Mouse (Mus musculus): ENCODE measurements at regions not wholly inside any gene's neighbourhood (a gene's known extent, or its start where the extent isn't known, plus 50 kb on each side); places are given as distances from the start of the nearest gene placed in this dataset.

GRCm38 (mm10) chr13:99097606-99098545, 86.7 kb upstream of the Zfp366 start:
- DNase-seq (ENCODE audit: low read depth, low spot score): no peak

- DNase-seq (ENCODE audit: low read depth, low spot score): no peak
Measured at GRCm38 (mm10) chr13:99096837-99097236, 87.8 kb upstream of the Zfp366 start.

- no peak for DNase-seq (ENCODE audit: low read depth, low spot score)
Measured at GRCm38 (mm10) chr13:99095006-99095405, 89.6 kb upstream of the Zfp366 start.

- no peak for DNase-seq (ENCODE audit: low read depth, low spot score)
Measured at GRCm38 (mm10) chr13:99094221-99094620, 90.4 kb upstream of the Zfp366 start.

DNA sequence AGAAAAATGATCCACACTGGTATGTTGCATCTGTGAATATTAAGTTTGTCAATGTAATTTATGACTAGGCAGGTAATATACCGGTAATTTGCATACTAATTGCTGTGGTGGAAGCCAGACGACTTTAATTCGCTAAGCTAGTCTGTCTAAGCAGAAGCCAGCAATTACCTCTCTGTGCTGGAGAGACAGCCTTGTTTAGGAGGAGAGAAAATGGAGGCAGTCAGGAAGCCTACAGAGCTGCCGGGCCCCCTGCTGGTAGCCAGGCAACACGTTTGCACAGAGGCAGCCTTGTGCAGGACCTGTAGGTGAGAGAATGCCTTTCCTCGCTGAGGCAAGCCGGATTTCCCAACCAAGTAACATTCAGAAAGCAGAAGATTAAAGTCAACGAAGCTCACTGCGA, 91.4 kb upstream of the Zfp366 start:
- peak; percentile 33 for DNase-seq (ENCODE audit: low read depth, low spot score)

- DNase-seq (ENCODE audit: low read depth, low spot score): no peak
Measured at GRCm38 (mm10) chr13:99092279-99092930, 92.2 kb upstream of the Zfp366 start.

DNA sequence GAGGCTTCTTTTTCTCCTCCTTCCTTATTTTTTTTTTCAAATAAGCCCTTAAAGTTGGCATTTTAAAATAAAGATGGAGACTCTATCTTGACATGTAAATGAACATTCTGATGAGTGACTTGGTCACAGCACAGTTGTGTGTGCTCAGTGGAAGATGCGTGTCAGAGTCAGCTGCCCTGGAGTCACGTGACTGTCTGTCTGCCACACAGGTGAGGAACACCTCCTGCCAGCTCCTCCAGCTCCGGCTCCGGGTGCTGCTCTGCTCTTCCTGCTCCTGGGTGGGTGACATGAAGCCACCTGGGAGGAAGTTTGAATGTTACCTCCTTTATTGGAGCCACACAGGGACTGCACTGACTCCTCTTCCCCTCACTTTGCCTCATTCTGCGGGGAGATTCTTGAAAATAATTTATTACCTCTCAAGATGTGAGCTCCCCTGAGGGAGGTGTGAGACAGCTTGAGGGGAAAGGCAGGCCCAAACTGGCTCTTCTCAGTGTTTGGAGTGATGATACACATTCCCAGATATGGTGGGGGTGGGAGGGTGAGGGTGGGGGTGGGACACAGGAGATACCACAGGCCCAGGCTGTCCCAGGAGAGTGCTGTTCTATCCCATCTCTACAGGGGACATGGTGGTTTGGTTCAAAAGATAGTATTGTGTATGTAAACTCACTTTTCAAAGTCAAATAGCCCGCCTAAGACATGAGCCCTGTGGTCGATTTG, 92.9 kb upstream of the Zfp366 start:
- DNase-seq (ENCODE audit: low read depth, low spot score): no peak

DNA sequence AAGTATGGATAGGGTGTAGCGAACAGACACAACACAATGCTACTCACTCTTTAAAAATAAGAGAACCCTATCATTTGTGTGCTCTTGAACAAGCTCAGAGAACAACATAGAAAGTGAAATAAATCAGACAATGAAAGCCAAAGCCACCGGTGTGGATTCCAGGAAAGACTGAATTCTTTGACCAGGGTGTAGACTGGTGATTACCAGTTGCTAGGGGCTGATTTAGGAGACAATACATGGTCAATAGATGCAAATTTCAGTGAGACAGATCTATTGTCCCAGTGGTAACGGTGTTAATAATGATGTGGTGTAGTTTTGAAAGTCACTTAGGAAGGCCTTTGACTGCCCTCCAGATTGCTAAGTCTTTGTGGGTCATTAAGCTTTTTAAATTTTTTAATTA, 94.3 kb upstream of the Zfp366 start:
- DNase-seq (ENCODE audit: low read depth, low spot score): no peak

DNA sequence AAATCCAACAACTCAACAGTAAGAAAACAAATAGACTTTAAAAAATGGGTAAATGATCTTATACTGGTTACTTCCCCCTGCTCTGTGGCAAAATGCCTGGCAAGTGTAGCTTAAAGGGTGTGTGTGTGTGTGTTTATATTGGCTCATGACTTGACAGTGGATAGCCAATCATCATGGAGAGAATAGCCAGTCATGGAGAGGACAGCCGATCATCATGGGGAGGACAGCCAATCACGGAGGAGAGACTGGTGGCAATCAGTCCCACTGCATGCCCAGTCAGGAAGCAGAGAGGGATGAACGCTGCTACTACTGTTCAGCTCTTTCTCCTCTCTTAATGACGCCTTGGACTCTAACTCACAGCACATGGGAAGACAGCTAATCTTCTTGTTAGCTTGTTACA, 96.3 kb upstream of the Zfp366 start:
- no peak for DNase-seq (ENCODE audit: low read depth, low spot score)

DNA sequence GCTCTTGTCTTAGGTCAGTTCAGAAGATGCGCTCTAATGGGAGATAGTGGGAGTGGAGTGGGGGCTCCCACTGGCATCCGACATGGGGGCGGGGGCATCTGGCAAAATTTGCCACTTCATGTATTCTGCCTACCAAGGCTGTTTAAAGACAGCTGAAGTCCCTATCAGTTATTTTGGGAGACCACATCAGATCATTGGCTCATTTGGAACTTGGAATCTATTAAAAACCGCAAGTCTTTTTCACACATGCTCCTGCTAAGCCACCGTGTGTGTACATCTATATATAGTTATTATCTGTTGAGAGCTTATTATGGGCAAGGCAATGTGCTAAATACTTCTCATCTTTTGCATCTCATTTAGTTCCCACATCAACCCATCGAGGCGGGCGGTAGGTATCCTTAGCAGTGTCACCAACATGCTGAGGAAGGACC, 95.0 kb upstream of the 1700024P04Rik start:
- no peak for DNase-seq (ENCODE audit: low read depth, low spot score)

- no peak for DNase-seq (ENCODE audit: low read depth, low spot score)
Measured at GRCm38 (mm10) chr13:99078643-99079042, 94.3 kb upstream of the 1700024P04Rik start.

DNA sequence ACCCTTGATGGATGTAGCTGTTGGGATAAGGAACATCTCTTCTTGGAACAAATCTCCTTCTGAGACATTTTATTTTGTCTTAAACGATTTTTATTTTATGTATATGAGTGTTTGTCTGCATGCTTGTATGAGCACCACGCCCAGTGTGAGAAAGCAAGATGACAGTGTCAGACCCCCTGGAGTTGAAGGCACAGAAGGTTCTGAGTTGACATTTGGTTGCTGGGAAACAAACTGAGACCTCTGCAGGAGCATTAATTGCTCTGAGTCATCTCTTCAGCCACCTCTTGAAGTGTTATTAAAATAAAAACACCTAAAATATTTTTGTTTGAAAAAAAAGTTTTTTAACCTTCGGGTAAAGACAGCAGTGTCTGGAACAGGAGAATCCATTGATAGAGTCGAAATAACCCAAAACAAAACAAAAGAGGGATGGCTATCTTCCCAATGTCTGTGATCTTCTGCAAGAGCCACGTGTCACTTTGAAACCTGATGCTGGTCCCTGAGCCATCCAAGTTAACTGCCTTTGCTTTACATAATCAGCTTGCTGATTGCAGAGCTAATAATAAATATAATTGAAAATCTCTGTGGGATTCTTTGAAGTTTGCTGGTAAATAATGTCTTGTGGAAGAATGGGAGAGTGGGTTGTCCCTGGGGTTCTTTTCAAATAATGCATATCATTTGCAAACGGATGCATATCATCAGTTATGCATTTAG, 92.8 kb upstream of the 1700024P04Rik start:
- no peak for DNase-seq (ENCODE audit: low read depth, low spot score)

GRCm38 (mm10) chr13:99075467-99075866, 91.1 kb upstream of the 1700024P04Rik start:
- DNase-seq (ENCODE audit: low read depth, low spot score): no peak

DNA sequence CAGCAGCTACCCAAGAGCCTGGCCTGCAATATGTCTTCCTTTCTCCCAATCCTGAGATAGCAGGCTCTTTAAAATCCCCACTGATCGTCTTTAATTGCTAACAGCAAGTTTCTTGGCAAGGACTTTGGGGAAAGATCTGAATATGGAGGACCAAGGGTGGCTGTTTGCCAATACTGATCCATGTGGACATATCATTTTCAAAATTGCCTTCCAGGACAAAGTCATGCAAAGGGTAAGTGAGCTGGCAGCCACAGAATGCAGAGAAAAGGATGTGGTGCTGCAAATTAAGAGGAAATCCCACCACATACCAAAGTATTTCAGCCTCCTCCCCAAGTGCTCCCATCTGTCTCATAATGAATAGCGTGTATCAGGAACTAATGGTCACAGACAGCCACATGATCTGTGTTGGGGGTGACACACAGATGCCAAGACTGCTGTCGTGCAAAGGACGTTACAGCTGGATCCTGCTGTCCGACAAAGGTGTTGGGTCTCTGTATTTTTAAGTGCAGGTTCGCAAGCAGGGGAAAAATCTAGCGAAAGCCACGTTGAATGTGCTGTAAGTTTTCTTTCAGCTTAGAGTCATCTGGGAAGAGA, 87.6 kb upstream of the 1700024P04Rik start:
- no peak for DNase-seq (ENCODE audit: low read depth, low spot score)

DNA sequence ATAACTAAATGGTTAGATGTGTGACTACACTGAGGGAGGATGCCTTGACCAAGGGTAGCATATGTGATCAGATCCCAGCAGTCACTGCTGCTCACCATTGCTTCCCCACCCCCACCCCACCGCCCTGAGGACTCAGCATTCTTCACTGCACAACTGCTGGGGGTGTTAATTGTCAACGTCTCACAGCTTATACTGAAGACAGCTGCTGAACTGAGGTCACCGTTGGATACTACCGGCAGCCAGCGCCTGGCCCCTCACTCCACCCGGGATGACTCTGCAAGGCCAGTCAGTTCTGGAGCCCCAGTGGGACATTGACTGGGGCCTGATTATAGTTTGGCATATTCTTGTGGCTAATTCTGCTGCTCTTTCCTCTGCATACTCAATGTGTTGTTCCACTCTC, 87.0 kb upstream of the 1700024P04Rik start:
- DNase-seq (ENCODE audit: low read depth, low spot score): no peak

DNA sequence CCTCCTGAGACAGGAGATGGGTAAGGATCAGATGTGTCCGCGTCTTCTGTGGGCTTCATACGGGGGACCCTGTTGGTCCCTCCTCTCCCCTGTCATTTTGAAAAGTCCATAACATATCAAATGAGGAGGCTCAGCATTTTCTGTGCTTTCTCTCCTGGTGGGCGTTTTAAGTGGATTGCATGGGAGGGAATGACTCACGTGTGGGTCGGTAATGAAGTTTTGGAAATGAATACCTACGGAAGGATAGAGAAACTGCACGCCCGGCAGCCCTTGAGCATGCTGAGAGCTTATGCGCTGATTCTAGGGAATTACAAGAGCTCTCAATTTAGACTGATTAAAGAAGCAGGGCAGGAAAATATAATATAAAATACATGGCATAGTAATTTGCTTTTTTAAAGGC, 85.4 kb upstream of the 1700024P04Rik start:
- DNase-seq (ENCODE audit: low read depth, low spot score): no peak

DNA sequence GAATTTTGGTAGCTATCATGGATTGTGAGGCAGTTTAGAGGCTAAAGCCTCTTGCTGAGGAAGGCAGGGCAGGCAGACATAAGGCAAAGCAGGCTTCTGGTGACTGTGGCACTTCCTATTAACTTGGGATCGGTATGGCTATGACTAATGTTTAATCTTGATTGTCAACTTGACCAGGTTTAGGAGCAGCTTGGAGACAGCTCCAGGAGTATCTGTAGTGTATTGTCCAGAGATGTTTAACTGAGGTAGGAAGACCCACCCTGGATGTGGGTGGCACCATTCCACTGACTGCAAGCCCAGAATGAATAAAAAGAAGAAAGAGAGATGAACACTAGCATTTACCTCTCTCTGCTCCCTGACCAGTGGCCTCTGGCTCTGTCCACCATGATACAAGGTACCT, 83.1 kb upstream of the 1700024P04Rik start:
- DNase-seq (ENCODE audit: low read depth, low spot score): no peak

GRCm38 (mm10) chr13:99063431-99063830, 79.1 kb upstream of the 1700024P04Rik start:
- no peak for DNase-seq (ENCODE audit: low read depth, low spot score)

GRCm38 (mm10) chr13:99062936-99063335, 78.6 kb upstream of the 1700024P04Rik start:
- no peak for DNase-seq (ENCODE audit: low read depth, low spot score)

DNA sequence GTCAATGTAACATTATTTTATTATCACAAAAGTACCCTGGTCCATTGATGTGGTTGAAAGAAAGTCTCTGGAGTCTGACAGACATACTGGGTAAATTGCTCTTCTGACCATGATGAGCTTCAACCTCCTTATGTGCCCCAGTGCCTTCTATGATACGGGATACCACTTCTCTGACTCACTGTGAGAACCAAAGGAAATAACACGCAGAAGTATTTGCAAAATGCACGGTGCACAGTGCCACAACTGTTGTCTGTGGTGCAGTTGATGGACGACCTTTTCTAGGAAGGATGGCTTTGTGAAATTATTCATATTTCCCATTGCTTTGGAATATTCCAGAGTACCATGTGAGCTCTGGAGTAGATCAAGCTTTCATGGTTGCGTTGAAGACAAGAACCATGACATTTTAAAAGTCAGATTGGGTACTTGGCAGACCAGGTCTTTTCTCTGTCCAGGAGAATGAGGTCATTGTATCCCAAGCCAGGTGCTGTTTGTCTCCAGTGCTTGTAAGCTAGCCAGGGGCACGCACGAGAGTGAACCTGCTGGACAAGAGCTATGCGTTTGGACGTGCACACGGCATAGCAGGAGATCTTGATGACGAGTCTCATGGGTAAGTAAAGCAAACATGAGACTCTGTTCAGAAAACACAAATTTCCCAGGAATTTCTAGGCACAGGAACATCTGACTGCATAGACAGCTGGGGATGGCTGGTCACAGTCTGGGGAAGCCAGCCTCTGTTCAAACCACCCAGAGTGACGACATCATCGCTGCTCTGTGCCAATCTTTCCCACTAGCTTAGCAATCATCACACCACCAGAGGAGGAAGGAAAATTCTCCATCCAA, 74.0 kb upstream of the 1700024P04Rik start:
- no peak for DNase-seq (ENCODE audit: low read depth, low spot score)

Data from c-Kit-negative CD71-positive TER-119-positive erythroid progenitor cells, embryonic 14.5 days (primary cell).